Mouse (Mus musculus) thymus, postnatal 36 days (tissue): ENCODE data around the gene Sipa1.
"Not testable (repeated sequence)": the region's sequence is repeated elsewhere in the genome, so short reads cannot be mapped to it uniquely, and the experiment has no call there.

Source experiments
- DNase-seq, 2 experiments: peaks; one replicate each; pipeline ENCODE4 v3.0.0; 2022; ENCODE audit warnings: mixed read lengths in 2 of 2

Sipa1 gene

DNA sequence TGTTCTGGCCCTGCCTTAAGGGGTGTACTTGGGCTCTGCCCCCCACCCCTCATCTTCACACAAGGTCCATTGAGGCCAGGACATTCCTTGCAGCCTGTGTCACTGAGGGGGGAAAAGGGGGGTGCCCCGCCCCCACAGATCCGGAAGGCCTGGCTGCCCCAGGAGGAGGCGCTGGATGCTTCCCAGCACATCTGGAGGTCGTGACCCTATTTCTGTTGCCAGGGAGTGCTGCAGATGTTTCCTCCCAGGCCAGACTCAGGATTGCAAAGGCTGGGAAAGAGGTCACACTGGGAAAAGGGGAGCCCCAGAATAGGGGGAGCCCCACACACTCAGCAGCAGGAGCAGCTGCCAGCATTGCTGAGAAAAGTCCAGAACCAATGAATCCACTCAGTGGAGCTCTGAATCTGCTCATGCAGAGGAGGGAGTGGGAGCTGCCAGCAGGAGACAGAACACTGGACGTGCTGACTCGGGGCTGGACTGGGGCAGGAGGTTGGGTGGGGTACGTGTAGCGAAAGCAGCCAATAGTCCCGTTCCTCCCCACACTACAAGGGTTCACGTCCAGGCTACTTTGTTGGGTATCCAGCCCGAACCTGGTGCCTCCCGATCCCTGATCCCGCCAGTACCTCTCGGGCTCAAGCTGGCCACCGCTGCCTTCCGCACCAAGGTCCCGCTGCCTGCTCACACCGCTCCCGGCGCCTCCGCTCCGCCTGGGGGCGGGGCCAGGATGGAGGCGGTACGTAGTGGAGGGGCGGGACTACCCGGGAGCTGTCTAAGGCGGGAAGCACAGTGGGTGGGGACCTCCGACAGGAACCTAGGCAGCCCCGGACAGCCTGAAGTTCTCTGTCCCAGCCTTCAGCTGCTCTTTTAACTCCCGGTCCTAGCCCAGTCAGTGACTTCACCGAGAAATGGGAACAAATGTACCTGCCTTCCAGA, at the start of gene Sipa1:
Sipa1 (minus strand) TSS at position 727 of the 933 bp plus-strand sequence.
- peak; percentile 98 for DNase-seq

DNA sequence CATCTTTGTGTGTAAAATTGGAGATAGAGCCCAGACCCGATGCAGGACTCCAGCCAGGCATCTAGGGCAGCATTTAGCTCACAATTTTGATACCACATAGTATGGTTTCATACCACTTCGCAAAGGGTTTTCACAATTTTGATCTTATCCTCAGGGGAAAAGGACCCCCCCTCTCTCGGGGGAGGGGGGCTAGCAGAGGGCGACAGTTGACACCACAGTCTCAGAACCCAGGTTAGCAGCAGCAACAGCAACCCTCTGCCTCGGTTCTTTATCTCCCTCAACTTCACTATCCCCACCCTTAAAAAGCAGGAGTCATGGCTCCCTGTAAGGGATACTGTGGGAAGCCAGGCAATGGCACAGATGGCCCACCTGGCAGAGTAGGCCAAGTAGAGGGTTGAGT, 49.7 kb upstream of the Sipa1 start:
- DNase-seq: no peak

GRCm38 (mm10) chr19:5711907-5712460, 48.5 kb upstream of the Sipa1 start:
- DNase-seq: no peak

GRCm38 (mm10) chr19:5711218-5711617, 47.7 kb upstream of the Sipa1 start:
- DNase-seq: peak; percentile 58 to 60

GRCm38 (mm10) chr19:5710581-5710980, 47.1 kb upstream of the Sipa1 start:
- no peak for DNase-seq

- DNase-seq: no peak
These were observed 46.6 kb upstream of the Sipa1 start for GRCm38 (mm10) chr19:5710068-5710467.

- peak; percentile 53 to 67 for DNase-seq
These were observed 41.5 kb upstream of the Sipa1 start for GRCm38 (mm10) chr19:5704801-5705571.

GRCm38 (mm10) chr19:5704163-5704800, 40.8 kb upstream of the Sipa1 start, which contains the start of gene Kcnk7:
TSS of gene Kcnk7 (plus strand) at chr19:5704367.
- DNase-seq: peak in 1 of 2 experiments; percentile 52

DNA sequence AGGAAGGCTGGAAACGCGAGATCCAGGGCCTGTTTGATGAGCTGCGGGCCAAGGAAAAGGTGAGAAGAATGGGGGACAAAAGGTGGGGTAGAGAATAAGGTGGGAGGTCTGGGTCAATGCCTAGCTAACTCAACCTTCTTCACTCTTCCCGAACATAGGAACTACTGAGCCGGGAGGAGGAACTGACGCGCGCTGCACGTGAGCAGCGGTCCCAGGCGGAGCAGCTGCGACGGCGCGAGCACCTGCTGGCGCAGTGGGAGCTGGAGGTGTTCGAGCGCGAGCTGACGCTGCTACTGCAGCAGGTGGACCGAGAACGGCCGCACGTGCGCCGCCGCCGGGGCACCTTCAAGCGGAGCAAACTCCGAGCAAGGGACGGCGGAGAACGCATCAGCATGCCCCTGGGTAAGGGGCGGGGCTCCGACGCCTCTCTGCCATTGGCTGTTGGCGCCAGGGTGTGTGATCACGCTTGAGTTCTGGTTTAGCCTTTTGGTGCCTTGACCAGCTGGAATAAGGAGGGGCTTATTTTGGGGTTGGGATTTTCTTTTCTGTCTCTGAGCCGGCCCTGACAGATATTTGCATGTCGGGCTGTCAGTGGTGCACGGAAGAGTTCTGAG, 32.4 kb upstream of the Sipa1 start:
- no peak for DNase-seq

- DNase-seq: no peak
These were observed 30.3 kb upstream of the Sipa1 start for GRCm38 (mm10) chr19:5693801-5694200.

- DNase-seq: no peak
These were observed 29.4 kb upstream of the Sipa1 start for GRCm38 (mm10) chr19:5692913-5693396.

DNA sequence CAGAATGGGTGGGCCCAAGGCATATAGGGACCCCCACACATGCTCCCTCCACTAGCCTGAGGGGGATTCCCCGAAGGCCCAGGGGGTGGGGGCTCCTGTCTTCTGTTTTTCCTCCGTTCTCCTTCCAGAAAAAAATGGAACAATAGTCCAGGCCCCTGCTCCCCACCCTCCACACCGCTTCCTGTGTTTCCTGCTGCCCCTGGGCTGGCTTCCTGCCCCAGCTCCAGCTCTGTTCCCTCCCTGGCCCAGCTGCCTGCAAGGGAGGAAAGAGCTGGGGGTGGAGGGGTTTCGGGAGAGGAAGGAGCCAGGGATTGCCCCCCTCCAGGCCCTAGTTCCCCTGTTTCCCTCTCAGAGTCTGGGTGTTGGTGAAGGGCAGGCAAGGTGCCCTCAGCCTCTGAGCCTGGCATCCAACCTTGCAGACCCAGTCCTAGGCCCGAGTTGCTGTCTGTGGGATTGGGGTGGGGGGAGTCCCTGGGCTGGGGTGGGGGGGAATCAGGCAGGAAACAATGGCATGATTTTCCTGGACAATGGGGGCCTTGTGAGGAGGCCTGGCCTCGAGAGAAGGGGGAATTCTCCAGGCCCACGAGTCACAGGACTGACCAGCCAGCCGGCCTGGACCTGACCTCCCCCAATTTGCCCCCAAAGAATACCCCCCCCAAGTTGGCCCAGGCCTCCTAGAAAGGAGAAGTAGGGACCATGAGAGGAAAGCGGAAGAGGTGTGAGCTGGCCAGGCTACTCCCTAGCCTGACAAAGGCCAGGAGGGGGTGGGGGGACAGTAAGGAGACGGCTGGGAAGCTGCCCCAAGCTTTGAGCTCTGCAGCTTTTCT, 28.8 kb upstream of the Sipa1 start:
- peak in 1 of 2 experiments; percentile 30 for DNase-seq

DNA sequence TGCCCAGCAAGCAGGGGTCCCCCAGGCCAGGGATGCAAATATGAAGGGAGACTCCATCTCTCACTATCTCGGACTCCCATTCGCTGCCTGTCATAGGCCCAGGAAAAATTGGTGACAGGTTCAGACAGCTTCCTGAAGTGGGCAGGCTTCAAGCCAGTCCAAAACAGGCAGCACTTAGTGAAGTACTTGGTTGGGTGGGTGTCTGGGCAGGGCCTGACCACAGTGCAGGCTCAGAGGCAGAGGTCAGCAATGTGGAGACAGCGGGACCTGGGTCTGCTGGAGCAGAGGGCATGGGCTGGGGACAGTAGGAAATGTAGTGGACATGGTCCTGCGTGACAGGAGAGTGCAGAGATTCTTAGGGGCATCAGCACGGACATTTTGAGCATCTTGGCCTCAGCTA, 28.1 kb upstream of the Sipa1 start:
- DNase-seq: no peak

DNA sequence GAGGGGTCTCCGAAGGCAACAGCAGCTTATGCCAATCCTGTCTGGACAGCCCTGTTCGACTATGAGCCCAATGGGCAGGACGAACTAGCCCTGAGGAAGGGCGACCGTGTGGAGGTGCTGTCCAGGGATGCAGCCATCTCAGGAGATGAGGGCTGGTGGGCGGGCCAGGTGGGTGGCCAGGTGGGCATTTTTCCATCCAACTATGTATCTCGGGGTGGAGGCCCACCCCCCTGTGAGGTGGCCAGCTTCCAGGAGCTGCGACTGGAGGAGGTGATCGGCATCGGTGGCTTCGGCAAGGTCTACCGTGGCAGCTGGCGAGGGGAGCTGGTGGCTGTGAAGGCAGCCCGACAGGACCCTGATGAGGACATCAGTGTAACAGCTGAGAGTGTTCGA, 26.8 kb upstream of the Sipa1 start:
- no peak for DNase-seq

DNA sequence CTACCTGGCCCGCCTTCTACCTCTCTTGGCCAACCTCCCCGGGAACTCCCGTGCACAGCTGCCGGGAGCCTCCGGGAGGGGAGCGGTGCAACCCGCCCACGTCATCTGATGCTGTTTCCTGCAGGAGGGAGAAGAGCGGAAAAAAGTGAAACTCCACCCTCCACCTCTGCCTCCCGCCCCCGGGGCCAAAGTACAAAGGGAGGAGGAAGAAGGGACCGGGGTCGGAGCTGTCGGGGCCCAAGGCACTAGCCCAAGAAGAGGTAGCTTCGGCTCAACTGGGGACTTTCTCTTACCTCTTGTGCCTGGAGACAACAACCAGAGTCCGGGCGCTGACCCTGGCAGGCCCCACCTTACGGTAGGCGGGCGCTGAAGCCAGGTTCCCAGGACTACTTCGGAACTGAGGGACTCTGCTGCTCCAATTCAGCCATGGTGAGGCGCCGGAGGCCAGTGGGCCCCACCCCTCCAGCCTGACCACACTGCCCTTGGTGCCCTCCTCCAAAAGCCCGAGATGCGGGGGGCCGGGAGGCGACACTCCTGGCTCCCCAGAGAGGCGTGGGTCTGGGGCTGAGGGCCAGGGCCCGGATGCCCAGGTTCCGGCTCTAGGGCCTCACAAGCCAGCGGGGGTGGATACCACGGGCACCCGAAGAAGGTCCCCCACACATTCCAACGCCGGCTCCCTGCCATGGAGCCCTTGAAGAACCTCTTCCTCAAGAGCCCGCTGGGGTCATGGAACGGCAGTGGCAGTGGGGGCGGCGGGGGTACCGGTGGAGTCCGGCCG, 26.2 kb upstream of the Sipa1 start:
- peak; percentile 89 to 95 for DNase-seq

DNA sequence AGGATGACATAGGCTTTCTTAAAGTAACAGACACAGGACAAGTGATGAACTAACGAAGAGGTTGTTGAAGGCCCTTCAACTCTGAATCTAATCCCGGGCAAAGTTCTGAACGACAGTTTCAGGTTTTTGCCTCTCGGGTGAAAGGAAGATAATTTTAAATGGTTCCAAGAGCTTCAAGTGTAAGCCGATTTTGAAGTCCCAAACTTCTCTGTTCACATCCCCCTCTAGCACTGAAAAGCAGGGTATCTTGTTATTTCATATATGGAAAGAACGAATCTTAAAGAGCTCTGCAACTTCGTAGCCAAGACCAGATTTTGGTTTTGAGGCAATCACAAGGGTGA, 25.6 kb upstream of the Sipa1 start:
- no peak for DNase-seq

DNA sequence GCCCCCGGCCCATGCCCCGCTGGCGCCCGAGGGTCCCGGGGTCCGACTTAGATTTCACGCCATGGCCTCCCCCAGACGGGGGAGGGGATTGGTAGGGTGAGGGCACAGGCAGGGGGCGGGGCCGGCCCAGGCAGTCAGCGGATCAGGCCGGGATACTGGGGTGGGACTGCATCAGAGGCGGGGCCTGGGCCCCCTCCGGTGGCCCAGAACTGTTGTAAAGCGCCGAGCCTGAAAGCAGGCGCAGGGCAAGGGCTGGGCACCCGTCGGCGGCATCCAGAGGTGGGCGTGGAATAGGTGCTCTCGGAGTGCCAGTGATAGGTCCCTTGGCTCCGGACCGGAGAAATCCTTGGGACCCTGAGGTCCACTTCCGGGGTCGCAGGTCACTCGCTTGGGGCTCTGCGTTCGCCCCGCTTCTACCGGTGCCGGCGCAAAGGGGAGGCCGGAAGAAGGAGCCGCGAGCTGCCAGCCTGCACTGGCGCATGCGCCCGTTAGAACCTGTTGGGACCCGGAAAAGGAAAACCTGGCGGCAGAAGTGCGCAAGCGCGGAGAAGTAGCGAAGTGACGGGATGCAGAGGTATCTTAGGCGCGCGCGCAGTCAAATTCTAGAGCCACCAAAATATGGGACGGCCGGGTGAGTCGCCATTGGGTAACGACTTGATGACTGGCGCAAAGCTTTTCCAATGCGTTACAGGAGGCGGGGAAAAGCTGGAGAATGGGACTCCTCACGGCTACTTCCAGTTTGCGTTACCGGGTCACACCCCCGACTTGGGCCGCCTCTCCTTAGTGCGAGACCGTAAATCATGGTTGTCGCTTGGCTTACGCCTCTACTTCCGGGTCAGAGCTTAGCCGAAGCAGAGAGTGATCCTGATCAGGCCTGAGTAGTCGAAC, 24.9 kb upstream of the Sipa1 start, which contains the start of the genes Map3k11 and Pcnx3:
Map3k11 (plus strand) TSS at position 543 of the 888 bp plus-strand sequence.
Pcnx3 (minus strand) TSS at position 709 of the 888 bp plus-strand sequence.
- peak; percentile 94 to 98 for DNase-seq

DNA sequence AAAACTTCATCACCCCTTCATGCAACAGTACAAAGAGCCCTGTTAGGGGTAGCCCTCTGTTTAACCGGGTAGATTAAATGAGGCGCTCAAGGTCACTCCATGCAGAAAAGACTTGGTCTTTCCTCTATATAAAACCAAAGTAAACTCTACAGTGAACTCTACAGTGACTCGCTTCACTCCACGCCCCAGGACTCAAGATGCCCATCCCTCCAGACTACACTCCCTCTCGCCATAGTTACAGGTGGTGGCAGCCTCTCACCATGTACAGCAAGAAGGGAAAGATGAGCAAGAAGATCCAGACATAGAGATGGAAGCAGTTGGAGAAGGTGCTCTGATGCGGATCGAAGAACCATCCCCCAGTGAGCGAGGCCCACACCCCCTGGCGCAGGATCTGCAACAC, 24.2 kb upstream of the Sipa1 start:
- DNase-seq: no peak

- not testable (repeated sequence) for DNase-seq
These were observed 23.4 kb upstream of the Sipa1 start for GRCm38 (mm10) chr19:5686954-5687353.
